Mouse (Mus musculus) cerebellum, postnatal 36 days (tissue): ENCODE measurements at regions not wholly inside any gene's neighbourhood (a gene's known extent, or its start where the extent isn't known, plus 50 kb on each side); places are given as distances from the start of the nearest gene placed in this dataset.

Experiments used
- DNase-seq, 2 experiments: peaks; one replicate each; pipeline ENCODE4 v3.0.0; 2021 to 2022; ENCODE audit warnings: mixed read lengths in 2 of 2

- no peak for DNase-seq
Observed at GRCm38 (mm10) chr3:103408724-103409123, 129.6 kb downstream of the Trim33 start.

- no peak for DNase-seq
Observed at GRCm38 (mm10) chr3:103412247-103412646, 133.2 kb downstream of the Trim33 start.

DNA sequence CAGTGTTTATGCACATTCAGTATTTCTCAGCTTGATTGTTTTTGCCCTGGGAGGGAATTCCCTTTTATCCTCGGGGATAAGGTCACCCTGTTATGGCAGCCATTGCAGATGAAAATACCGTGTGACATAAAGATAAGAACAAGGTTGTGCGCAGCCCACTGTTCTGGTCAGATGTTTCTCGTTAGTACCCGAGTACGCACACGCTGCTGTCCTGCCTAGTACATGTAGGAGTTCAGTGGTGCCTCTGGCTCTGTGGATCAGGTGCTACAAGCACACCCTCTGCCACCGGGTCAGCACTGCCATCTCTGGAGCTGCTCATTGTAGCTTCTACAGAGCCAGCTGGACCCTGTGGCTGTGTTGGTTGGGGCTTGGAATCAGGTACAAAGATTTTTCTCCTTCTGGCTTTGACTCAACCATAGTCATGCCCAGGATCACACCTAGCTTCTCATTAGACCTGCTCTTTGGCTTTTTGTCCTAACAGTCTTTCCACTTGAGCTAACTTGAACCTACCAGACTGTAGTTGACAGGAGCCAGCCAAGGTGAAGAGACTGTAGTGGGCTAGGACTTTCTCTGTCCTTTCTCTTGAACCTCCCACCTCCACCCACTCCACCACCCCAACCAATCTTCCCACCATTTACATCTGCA is 136.1 kb downstream of the Trim33 start:
- no peak for DNase-seq

- no peak for DNase-seq
Observed at GRCm38 (mm10) chr3:103416296-103416695, 137.2 kb downstream of the Trim33 start.

GRCm38 (mm10) chr3:103417781-103418180 is 138.7 kb downstream of the Trim33 start:
- DNase-seq, result no peak

GRCm38 (mm10) chr3:103419761-103420620 is 140.9 kb downstream of the Trim33 start:
- no peak for DNase-seq

DNA sequence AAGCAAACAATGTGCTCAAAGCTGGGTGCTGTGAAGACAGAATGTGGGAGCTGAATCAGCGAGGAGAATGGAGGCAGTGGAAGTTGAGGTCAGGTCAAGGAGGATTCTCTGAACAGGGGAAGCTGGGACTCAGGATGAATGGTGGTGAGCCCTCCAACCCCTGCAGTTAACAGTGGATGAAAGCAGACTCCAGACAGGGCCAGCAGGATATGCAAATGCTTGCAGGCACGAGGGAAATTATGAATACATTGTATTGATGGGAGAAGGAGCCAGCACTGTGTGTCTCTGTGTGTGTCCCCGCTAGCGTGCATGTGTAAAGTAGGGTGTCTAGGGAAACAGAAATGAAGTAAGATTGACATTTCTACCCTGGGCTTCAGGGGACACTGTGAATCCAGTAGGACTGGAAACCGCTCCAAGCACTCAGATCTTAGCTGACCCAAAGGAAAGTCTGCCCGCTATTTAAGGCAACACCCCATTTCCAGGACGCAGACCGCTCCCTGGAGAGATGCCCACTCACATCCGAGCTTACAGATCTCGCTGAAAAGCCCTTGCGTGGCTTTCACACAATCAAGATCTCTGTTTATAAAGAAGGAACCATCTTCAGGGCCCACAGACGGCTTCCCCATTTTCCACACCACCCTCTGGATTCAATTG is 141.7 kb downstream of the Trim33 start:
- no peak for DNase-seq

DNA sequence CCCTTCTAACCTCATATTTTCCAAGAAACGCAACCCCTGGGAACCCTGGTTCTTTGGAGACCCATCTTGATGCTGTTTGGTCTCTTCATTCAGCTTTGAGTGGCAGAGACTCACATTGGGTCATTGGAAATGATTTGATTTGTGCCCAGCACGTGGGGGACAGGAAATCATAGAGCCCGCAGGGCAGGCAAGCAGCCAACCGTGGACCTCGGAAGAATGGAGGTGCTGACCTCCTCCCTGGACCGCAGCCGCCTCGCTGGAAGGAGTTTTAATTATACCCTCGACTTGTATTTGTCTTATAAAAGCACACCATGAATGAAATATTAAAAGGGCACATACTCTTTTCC is 142.2 kb downstream of the Trim33 start:
- DNase-seq, result no peak

DNA sequence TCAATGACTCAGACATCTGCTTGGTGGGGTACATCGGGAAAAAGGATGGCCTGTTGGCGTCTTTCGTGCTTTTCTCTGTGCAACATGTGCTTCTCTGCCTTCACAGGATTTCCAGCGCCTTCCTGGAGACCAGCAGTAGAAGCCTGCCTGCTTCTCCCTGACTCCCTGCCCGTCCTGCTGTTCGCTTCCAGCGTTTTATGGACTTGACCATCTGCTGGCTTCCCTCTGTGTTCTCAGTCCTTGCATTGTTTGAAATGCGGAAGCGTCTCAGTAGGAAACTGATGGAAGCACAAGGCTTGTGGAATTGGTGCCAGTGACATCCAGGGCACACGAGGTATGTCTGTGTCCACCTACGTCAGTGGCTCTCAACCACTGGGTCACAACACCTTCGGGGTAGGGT is 143.7 kb downstream of the Trim33 start:
- no peak for DNase-seq

DNA sequence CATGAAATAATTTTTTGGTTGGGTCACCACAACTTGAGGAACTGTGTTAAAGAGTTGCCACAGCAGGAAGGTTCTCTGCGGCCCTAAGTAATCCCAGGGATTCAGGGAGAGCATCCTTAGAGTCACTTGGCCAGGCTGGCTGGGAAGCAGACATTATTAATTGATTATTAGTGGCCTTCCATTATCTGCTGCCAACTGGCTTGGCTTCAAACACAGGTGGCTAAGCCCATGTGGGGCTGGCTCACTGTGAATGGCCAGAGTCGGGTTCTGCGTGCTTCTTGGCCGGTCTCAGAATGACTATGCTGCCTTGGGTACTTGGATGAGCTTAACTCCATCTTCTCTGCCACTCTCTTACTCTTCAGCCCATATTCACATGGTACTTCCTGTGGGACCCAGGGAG is 144.2 kb downstream of the Trim33 start:
- DNase-seq, result no peak

- DNase-seq, result no peak
Observed at GRCm38 (mm10) chr3:103425812-103426430, 146.8 kb downstream of the Trim33 start.

- DNase-seq, result peak; percentile 22 to 32
Observed at GRCm38 (mm10) chr3:103429227-103429788, 145.7 kb upstream of the Syt6 start.

- DNase-seq, result no peak
Observed at GRCm38 (mm10) chr3:103430131-103430530, 144.9 kb upstream of the Syt6 start.

DNA sequence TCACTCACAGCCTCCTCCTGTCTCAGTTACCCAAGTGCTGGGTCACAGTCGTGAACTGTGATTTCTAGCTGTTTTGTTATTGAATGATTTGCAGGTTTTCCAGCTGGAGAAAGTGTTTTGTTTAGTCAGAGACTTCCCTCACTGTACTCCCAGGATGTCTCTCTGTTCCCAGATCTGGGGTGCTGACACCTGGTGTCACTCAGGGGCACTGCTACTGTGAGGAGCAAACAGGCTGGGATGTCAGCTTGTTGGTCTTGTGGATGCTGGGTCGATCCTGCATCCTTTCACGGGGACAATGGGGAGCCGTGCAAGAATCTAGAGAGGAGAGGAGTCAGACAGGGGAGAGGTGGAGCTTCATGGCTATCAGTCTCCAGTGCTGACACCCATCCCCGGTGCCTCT is 142.8 kb upstream of the Syt6 start:
- no peak for DNase-seq

GRCm38 (mm10) chr3:103436902-103437603 is 138.0 kb upstream of the Syt6 start:
- DNase-seq, result no peak

DNA sequence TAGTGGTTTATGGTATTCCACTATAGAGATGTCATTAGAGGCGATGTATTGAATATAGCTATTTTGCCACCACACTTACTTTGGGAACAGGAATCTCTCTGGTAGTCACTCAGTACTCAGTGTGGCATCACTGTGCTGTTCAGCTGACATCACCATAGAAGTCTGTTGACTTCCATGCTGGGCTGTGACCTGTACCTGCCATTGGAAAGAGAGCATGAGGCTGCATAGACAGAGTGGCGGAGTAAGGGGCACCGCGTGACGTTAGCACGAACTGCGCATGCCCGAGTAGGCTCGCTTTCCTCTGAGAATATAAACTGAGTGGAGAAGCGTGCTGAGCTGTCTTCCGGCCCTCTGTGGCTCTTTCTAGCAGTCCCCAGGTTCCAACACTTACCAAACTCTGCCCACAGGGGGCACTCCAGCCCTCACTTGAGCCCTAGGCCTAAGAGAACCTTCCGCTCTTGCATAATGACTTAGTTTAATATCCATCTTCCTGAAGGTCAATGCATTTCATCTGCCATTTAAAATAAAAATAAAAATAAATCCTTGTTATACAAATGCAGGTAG is 136.2 kb upstream of the Syt6 start:
- peak; percentile 73 to 77 for DNase-seq

DNA sequence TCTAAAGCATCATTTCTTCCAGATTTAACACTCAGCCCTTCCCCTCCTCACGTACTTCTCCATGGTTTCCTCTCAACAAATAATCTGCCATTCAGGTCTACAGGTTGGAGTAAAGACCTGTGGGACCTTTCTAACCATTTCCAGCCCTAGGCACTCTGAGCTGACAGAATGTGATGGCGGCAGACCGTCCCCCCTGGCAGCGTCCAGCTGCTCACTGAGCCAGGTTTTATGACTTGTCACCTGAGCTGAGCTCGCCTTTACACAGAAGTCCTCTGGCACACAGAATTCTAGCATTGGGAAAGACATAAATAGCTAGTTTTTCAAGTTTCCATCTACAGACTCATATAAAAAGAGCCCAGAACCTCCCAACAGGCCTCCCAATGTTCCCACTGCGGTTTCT is 131.8 kb upstream of the Syt6 start:
- DNase-seq, result no peak

DNA sequence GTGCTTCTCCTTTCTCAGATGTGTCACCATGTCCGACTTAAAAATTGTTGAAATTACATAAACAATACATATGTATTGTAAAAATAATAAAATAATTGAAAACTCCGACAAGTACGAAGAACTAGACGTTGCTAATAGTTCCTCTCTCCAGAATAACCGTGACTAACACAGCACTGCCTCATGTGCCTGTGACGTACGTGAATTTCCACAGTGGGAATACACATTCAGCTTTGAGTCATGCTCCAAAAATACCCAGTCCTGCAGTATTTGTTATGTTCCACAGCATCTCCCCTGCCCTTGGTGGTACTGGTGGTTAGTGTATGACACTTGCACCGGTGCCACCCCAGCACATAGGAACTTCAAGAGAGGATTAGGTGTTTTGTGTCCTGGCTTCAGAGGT is 129.2 kb upstream of the Syt6 start:
- no peak for DNase-seq

DNA sequence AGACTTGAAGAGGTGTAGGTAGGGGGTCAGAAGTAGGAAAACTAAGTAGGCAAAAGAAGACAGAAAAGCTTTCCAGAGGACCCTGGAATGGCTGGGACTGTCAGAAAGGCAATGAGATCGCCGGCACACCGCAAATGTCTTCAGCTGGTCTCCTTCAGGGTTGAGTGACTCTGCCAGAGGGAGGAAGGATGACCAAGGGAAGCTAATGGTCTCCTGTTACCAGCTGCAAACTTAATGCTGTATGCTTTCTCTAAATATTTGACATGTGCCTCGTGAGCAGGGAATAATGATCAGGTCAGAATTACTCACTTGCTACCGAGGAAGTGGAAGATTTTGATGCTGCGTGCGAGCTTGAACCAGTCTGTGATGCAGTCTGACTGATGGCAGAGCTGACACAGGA is 125.2 kb upstream of the Syt6 start:
- no peak for DNase-seq

- no peak for DNase-seq
Observed at GRCm38 (mm10) chr3:103451971-103452370, 123.1 kb upstream of the Syt6 start.

GRCm38 (mm10) chr3:103463760-103464159 is 111.3 kb upstream of the Syt6 start:
- DNase-seq, result no peak

- no peak for DNase-seq
Observed at GRCm38 (mm10) chr3:103464181-103464580, 110.8 kb upstream of the Syt6 start.
